Mouse (Mus musculus) erythroblast, adult 5-6 weeks (primary cell): ENCODE results near the gene Pde4c. TPM values are rescaled to one million over a fixed set of nuclear protein-coding genes. Genes with fewer than 3 reads are reported as not detected.

ENCODE experiments used
- total RNA-seq, 2 experiments: library from RNA; stranded (forward) in 1 of 2; stranded (reverse) in 1 of 2; fragments of 150-400 nt in 1 of 2; fragments of 200-764, 138-1000 nt in 1 of 2; gene quantifications; 2 replicates each; pipeline versions ENCODE4 v1.2.3 to v1.2.4; 2015 to 2017; ENCODE audit warnings: low replicate concordance in 2 of 2

Pde4c gene
- total RNA-seq, 2 experiments from 2014 or later: not detected

Other genes starting within 250 kb of the Pde4c start
- gene Klhl26, start 246.8 kb upstream of the Pde4c start, total RNA-seq (2015; ENCODE audit: low replicate concordance): 0.38 and 1.7 TPM in 2 replicates
- gene Klhl26, start 246.8 kb upstream of the Pde4c start, total RNA-seq (2017; ENCODE audit: low replicate concordance): 1.8 and 2.8 TPM in 2 replicates
- not detected in 2 replicates for gene Tmem59l, start 236.4 kb upstream of the Pde4c start, total RNA-seq (2015; ENCODE audit: low replicate concordance)
- gene Tmem59l, start 236.4 kb upstream of the Pde4c start, total RNA-seq (2017; ENCODE audit: low replicate concordance): not detected in 2 replicates
- gene Crlf1, start 230.6 kb upstream of the Pde4c start, total RNA-seq (2015; ENCODE audit: low replicate concordance): 3.7 TPM in 1 of 2 replicates, not detected in the other
- gene Crlf1, start 230.6 kb upstream of the Pde4c start, total RNA-seq (2017; ENCODE audit: low replicate concordance): 2.5 TPM in 1 of 2 replicates, not detected in the other
- gene Rex1bd, start 217.0 kb upstream of the Pde4c start, total RNA-seq (2015; ENCODE audit: low replicate concordance): 2.9 and 14.0 TPM in 2 replicates
- 5.2 and 9.5 TPM in 2 replicates for gene Rex1bd, start 217.0 kb upstream of the Pde4c start, total RNA-seq (2017; ENCODE audit: low replicate concordance)
- gene Uba52, start 212.9 kb upstream of the Pde4c start, total RNA-seq (2015; ENCODE audit: low replicate concordance): 653 and 914 TPM in 2 replicates
- 249 and 1,009 TPM in 2 replicates for gene Uba52, start 212.9 kb upstream of the Pde4c start, total RNA-seq (2017; ENCODE audit: low replicate concordance)
- 27.1 and 47.4 TPM in 2 replicates for gene Fkbp8, start 196.0 kb upstream of the Pde4c start, total RNA-seq (2015; ENCODE audit: low replicate concordance)
- gene Fkbp8, start 196.0 kb upstream of the Pde4c start, total RNA-seq (2017; ENCODE audit: low replicate concordance): 53.5 and 56.9 TPM in 2 replicates
- 21.7 and 45.3 TPM in 2 replicates for gene Kxd1, start 195.8 kb upstream of the Pde4c start, total RNA-seq (2015; ENCODE audit: low replicate concordance)
- 10.9 and 18.1 TPM in 2 replicates for gene Kxd1, start 195.8 kb upstream of the Pde4c start, total RNA-seq (2017; ENCODE audit: low replicate concordance)
- 2.5 and 5.2 TPM in 2 replicates for gene Ell, start 184.3 kb upstream of the Pde4c start, total RNA-seq (2015; ENCODE audit: low replicate concordance)
- gene Ell, start 184.3 kb upstream of the Pde4c start, total RNA-seq (2017; ENCODE audit: low replicate concordance): 4.0 and 4.7 TPM in 2 replicates
- 3.8 and 6.1 TPM in 2 replicates for gene Isyna1, start 129.3 kb upstream of the Pde4c start, total RNA-seq (2015; ENCODE audit: low replicate concordance)
- 1.4 and 7.7 TPM in 2 replicates for gene Isyna1, start 129.3 kb upstream of the Pde4c start, total RNA-seq (2017; ENCODE audit: low replicate concordance)
- gene Ssbp4, start 114.8 kb upstream of the Pde4c start, total RNA-seq (2015; ENCODE audit: low replicate concordance): 6.3 and 10.9 TPM in 2 replicates
- gene Ssbp4, start 114.8 kb upstream of the Pde4c start, total RNA-seq (2017; ENCODE audit: low replicate concordance): 6.3 and 13.8 TPM in 2 replicates
- 5.4 and 9.0 TPM in 2 replicates for gene Lrrc25, start 107.6 kb upstream of the Pde4c start, total RNA-seq (2015; ENCODE audit: low replicate concordance)
- gene Lrrc25, start 107.6 kb upstream of the Pde4c start, total RNA-seq (2017; ENCODE audit: low replicate concordance): 0.98 and 2.3 TPM in 2 replicates
- not detected in 2 replicates for gene Gdf15, start 91.3 kb upstream of the Pde4c start, total RNA-seq (2015; ENCODE audit: low replicate concordance)
- 0.60 TPM in 1 of 2 replicates, not detected in the other for gene Gdf15, start 91.3 kb upstream of the Pde4c start, total RNA-seq (2017; ENCODE audit: low replicate concordance)
- 1.2 and 5.9 TPM in 2 replicates for gene Pgpep1, start 63.3 kb upstream of the Pde4c start, total RNA-seq (2015; ENCODE audit: low replicate concordance)
- gene Pgpep1, start 63.3 kb upstream of the Pde4c start, total RNA-seq (2017; ENCODE audit: low replicate concordance): 0.28 and 1.4 TPM in 2 replicates
- 41.1 and 51.6 TPM in 2 replicates for gene Lsm4, start 50.5 kb upstream of the Pde4c start, total RNA-seq (2015; ENCODE audit: low replicate concordance)
- 20.9 and 26.2 TPM in 2 replicates for gene Lsm4, start 50.5 kb upstream of the Pde4c start, total RNA-seq (2017; ENCODE audit: low replicate concordance)
- gene Jund, start 24.8 kb upstream of the Pde4c start, total RNA-seq (2015; ENCODE audit: low replicate concordance): 29.2 and 53.9 TPM in 2 replicates
- gene Jund, start 24.8 kb upstream of the Pde4c start, total RNA-seq (2017; ENCODE audit: low replicate concordance): 52.2 and 61.9 TPM in 2 replicates
- not detected in 2 replicates for gene Iqcn, start 20.3 kb upstream of the Pde4c start, total RNA-seq (2015; ENCODE audit: low replicate concordance)
- gene Iqcn, start 20.3 kb upstream of the Pde4c start, total RNA-seq (2017; ENCODE audit: low replicate concordance): not detected in 2 replicates
- not detected in 2 replicates for gene Gm3336, start 5.2 kb upstream of the Pde4c start, total RNA-seq (2015; ENCODE audit: low replicate concordance)
- gene Gm3336, start 5.2 kb upstream of the Pde4c start, total RNA-seq (2017; ENCODE audit: low replicate concordance): not detected in 2 replicates
- gene Rab3a, start 31.0 kb downstream of the Pde4c start, total RNA-seq (2015; ENCODE audit: low replicate concordance): not detected in 2 replicates
- gene Rab3a, start 31.0 kb downstream of the Pde4c start, total RNA-seq (2017; ENCODE audit: low replicate concordance): 1.5 TPM in 1 of 2 replicates, not detected in the other
- 8.2 and 9.6 TPM in 2 replicates for gene Mpv17l2, start 37.2 kb downstream of the Pde4c start, total RNA-seq (2015; ENCODE audit: low replicate concordance)
- gene Mpv17l2, start 37.2 kb downstream of the Pde4c start, total RNA-seq (2017; ENCODE audit: low replicate concordance): 3.8 and 6.4 TPM in 2 replicates
- gene Pik3r2, start 53.0 kb downstream of the Pde4c start, total RNA-seq (2015; ENCODE audit: low replicate concordance): 4.8 and 12.1 TPM in 2 replicates
- gene Pik3r2, start 53.0 kb downstream of the Pde4c start, total RNA-seq (2017; ENCODE audit: low replicate concordance): 5.9 and 6.3 TPM in 2 replicates
- 21.7 and 29.2 TPM in 2 replicates for gene Mast3, start 81.3 kb downstream of the Pde4c start, total RNA-seq (2015; ENCODE audit: low replicate concordance)
- gene Mast3, start 81.3 kb downstream of the Pde4c start, total RNA-seq (2017; ENCODE audit: low replicate concordance): 3.9 and 5.4 TPM in 2 replicates
- gene Il12rb1, start 84.7 kb downstream of the Pde4c start, total RNA-seq (2015; ENCODE audit: low replicate concordance): not detected in 2 replicates
- gene Il12rb1, start 84.7 kb downstream of the Pde4c start, total RNA-seq (2017; ENCODE audit: low replicate concordance): 0.14 and 0.51 TPM in 2 replicates
- gene Arrdc2, start 116.0 kb downstream of the Pde4c start, total RNA-seq (2015; ENCODE audit: low replicate concordance): 15.0 and 25.7 TPM in 2 replicates
- 18.1 and 30.8 TPM in 2 replicates for gene Arrdc2, start 116.0 kb downstream of the Pde4c start, total RNA-seq (2017; ENCODE audit: low replicate concordance)
- not detected in 2 replicates for gene Kcnn1, start 139.5 kb downstream of the Pde4c start, total RNA-seq (2015; ENCODE audit: low replicate concordance)
- not detected in 2 replicates for gene Kcnn1, start 139.5 kb downstream of the Pde4c start, total RNA-seq (2017; ENCODE audit: low replicate concordance)
- 12.3 and 14.2 TPM in 2 replicates for gene Ccdc124, start 150.2 kb downstream of the Pde4c start, total RNA-seq (2015; ENCODE audit: low replicate concordance)
- 11.7 and 13.4 TPM in 2 replicates for gene Ccdc124, start 150.2 kb downstream of the Pde4c start, total RNA-seq (2017; ENCODE audit: low replicate concordance)
- not detected in 2 replicates for gene Slc5a5, start 169.0 kb downstream of the Pde4c start, total RNA-seq (2015; ENCODE audit: low replicate concordance)
- 0.17 TPM in 1 of 2 replicates, not detected in the other for gene Slc5a5, start 169.0 kb downstream of the Pde4c start, total RNA-seq (2017; ENCODE audit: low replicate concordance)
- 1,597 and 1,896 TPM in 2 replicates for gene Rpl18a, start 173.7 kb downstream of the Pde4c start, total RNA-seq (2015; ENCODE audit: low replicate concordance)
- 369 and 492 TPM in 2 replicates for gene Rpl18a, start 173.7 kb downstream of the Pde4c start, total RNA-seq (2017; ENCODE audit: low replicate concordance)
- 2.3 and 4.0 TPM in 2 replicates for gene Map1s, start 182.2 kb downstream of the Pde4c start, total RNA-seq (2015; ENCODE audit: low replicate concordance)
- gene Map1s, start 182.2 kb downstream of the Pde4c start, total RNA-seq (2017; ENCODE audit: low replicate concordance): 2.2 and 3.1 TPM in 2 replicates